Mouse (Mus musculus) forebrain, embryonic 14.5 days (tissue): ENCODE results near the gene Nos1ap. TPM values are rescaled to one million over a fixed set of nuclear protein-coding genes. Genes with fewer than 3 reads are reported as not detected.
A peak's percentile ranks its signal among the peaks of the same experiment; 100 is the strongest.

ENCODE experiments used
- ATAC-seq: fragments of 200-750 bp; cut with Nextera tagmentation; 2 replicates; pipeline ENCODE4 v1.8.0; 2017; ENCODE audit warnings: mild to moderate bottlenecking, moderate library complexity
- DNase-seq: peaks from one replicate; pipeline ENCODE4 v3.0.0-alpha.2; 2015; ENCODE audit warnings: low spot score
- H3K27ac ChIP-seq: fragments of 300-500 bp; sonication (generic); 2 replicates; pipeline ENCODE4 v1.5.1; 2014; ENCODE audit warnings: low read depth, mild to moderate bottlenecking, control low read depth, low read length, moderate library complexity
- H3K27me3 ChIP-seq: fragments of 300-500 bp; sonication (generic); replicated peaks from 2 replicates; pipeline ENCODE4 v1.6.1; 2014; ENCODE audit warnings: low read length, control low read depth, mixed read lengths; ENCODE audit not compliant: control insufficient read depth, insufficient read depth
- H3K36me3 ChIP-seq: fragments of 300-500 bp; sonication (generic); 2 replicates; pipeline ENCODE4 v1.6.1; 2014; ENCODE audit warnings: low read length, control low read depth; ENCODE audit not compliant: control insufficient read depth, insufficient read depth
- H3K4me1 ChIP-seq: fragments of 300-500 bp; sonication (generic); 2 replicates; pipeline ENCODE4 v1.6.1; 2014; ENCODE audit warnings: antibody characterized with exemption, low read length, control low read depth; ENCODE audit not compliant: control insufficient read depth, insufficient read depth
- H3K4me2 ChIP-seq: fragments of 300-500 bp; sonication (generic); 2 replicates; pipeline ENCODE4 v1.6.1; 2014; ENCODE audit warnings: mild to moderate bottlenecking, control low read depth, low read length
- H3K4me3 ChIP-seq: fragments of 300-500 bp; sonication (generic); 2 replicates; pipeline ENCODE4 v1.5.1; 2014; ENCODE audit warnings: low read depth, low read length, control low read depth
- H3K9ac ChIP-seq: fragments of 300-500 bp; sonication (generic); 2 replicates; pipeline ENCODE4 v1.6.1; 2014; ENCODE audit warnings: mild to moderate bottlenecking, low read length, control low read depth, moderate library complexity
- H3K9me3 ChIP-seq: fragments of 300-500 bp; sonication (generic); replicated peaks from 2 replicates; pipeline ENCODE4 v1.6.1; 2016; ENCODE audit warnings: low read length, control low read depth, mixed read lengths; ENCODE audit not compliant: control insufficient read depth
- WGBS: fragments of 180-500 bp; shearing (Covaris S2); extraction: QIAGEN DNeasy Blood & Tissue Kit; methylation state at CpG from one replicate; pipeline ENCODE4 v1.1.7; 2014; 5-methylcytosine and 5-hydroxymethylcytosine counted together
- polyA plus RNA-seq: library from polyadenylated mRNA; unstranded; fragments of >200 nt; fragmentation: Nextera tagmentation; extraction: Ambion mirVana; gene quantifications from 2 replicates; pipeline ENCODE4 v1.2.1, GENCODE M21; 2014

Nos1ap gene
- polyA plus RNA-seq, 1 experiment from 2014 or later, result 8.4 TPM

GRCm38 (mm10) chr1:170273252-170273651 lies 316.4 kb downstream of the Nos1ap start:
- H3K27me3 ChIP-seq, result no peaks in the 10 kb centered on the region; the same call in 1 of the 2 replicates
- H3K9me3 ChIP-seq, result no peaks in the 10 kb centered on the region
- no peak overlapping the region for H3K4me2 ChIP-seq
- no peaks in the 10 kb centered on the region for H3K4me1 ChIP-seq
- ATAC-seq (no peak), DNase-seq (no peak)
- H3K27ac ChIP-seq, result no peak overlapping the region
- H3K4me3 ChIP-seq, result no peak overlapping the region
- H3K9ac ChIP-seq, result no peak overlapping the region
- no peaks in the 10 kb centered on the region for H3K36me3 ChIP-seq

- Histone ChIP-seq H3K27me3 (no peaks in the 10 kb centered on the region; the same call in 1 of the 2 replicates), H3K4me1 (no peaks in the 10 kb centered on the region), H3K4me3 (no peak overlapping the region), H3K9me3 (no peaks in the 10 kb centered on the region), H3K9ac (no peak overlapping the region), H3K27ac (no peak overlapping the region), H3K4me2 (no peak overlapping the region), H3K36me3 (no peaks in the 10 kb centered on the region)
- DNase-seq (no peak), ATAC-seq (no peak)
- WGBS, result 91% methylated on average over 4 of the region's 4 CpGs
Observed at GRCm38 (mm10) chr1:170270696-170271095, 319.0 kb downstream of the Nos1ap start.

GRCm38 (mm10) chr1:170270281-170270680 lies 319.4 kb downstream of the Nos1ap start:
- H3K27ac ChIP-seq, result no peak overlapping the region
- no peak for DNase-seq
- no peaks in the 10 kb centered on the region for H3K4me1 ChIP-seq
- no peaks in the 10 kb centered on the region; the same call in 1 of the 2 replicates for H3K27me3 ChIP-seq
- no peak overlapping the region for H3K4me3 ChIP-seq
- no peak for ATAC-seq
- H3K4me2 ChIP-seq, result no peak overlapping the region
- no peaks in the 10 kb centered on the region for H3K36me3 ChIP-seq
- H3K9me3 ChIP-seq, result no peaks in the 10 kb centered on the region
- no peak overlapping the region for H3K9ac ChIP-seq
- 92% methylated on average over 6 of the region's 6 CpGs for whole genome bisulfite sequencing

GRCm38 (mm10) chr1:170255560-170255910 lies 334.1 kb downstream of the Nos1ap start:
- Histone ChIP-seq H3K4me2 (peak overlapping the region; percentile 69), H3K36me3 (no peaks in the 10 kb centered on the region), H3K9ac (peak overlapping the region; percentile 87), H3K27me3 (0 out of 2 replicates have a peak, but pooled peaks cover 3% of the 10 kb centered on the region), H3K27ac (no peak overlapping the region), H3K4me3 (peak overlapping the region; percentile 65), H3K4me1 (0 out of 2 replicates have a peak, but pooled peaks cover 3% of the 10 kb centered on the region), H3K9me3 (no peaks in the 10 kb centered on the region)
- DNase-seq (peak; percentile 95), ATAC-seq (peak; percentile 100)
- WGBS, result 7% methylated on average over 32 of the region's 32 CpGs

- Histone ChIP-seq H3K4me3 (peak overlapping the region; percentile 65), H3K27ac (no peak overlapping the region), H3K27me3 (0 out of 2 replicates have a peak, but pooled peaks cover 3% of the 10 kb centered on the region), H3K4me1 (0 out of 2 replicates have a peak, but pooled peaks cover 3% of the 10 kb centered on the region), H3K36me3 (no peaks in the 10 kb centered on the region), H3K9ac (peak overlapping the region; percentile 87), H3K4me2 (peak overlapping the region; percentile 69), H3K9me3 (no peaks in the 10 kb centered on the region)
- DNase-seq (no peak), ATAC-seq (no peak)
- WGBS, result 48% methylated on average over 17 of the region's 30 CpGs
Observed at GRCm38 (mm10) chr1:170254893-170255559, 334.6 kb downstream of the Nos1ap start.

Other genes starting within 250 kb of the Nos1ap start
- 9.7 and 10.7 TPM in 2 replicates for gene Olfml2b, start 54.7 kb upstream of the Nos1ap start, polyA plus RNA-seq